ENCODE assay signal across 19 mouse cellular contexts in genomic region chr10:90151510-90151909, GRCm38 (mm10).
DNase-seq lines count a peak whose midpoint lies in the region; ATAC-seq and TF ChIP-seq lines count a peak whose summit lies in the region.
"Had no signal": no experiment of that assay in that cellular context is flagged by ENCODE, and none has a peak within 500 bp of the region (broad histone marks: within the 10 kb centered on the region; RNA-seq: fewer than 3 reads in every experiment).

No protein-coding gene starts in this region.

- H3K4me1 ChIP-seq in embryonic facial prominence, embryonic 11.5 days (ENCODE audit: control insufficient read depth, insufficient read depth, low read length), result no peaks in the 10 kb centered on the region
- no peaks in the 10 kb centered on the region for H3K4me1 ChIP-seq in embryonic facial prominence, embryonic 10.5 days
- H3K4me1 ChIP-seq in intestine, postnatal 0 days (replicated peaks; ENCODE audit: control insufficient read depth, insufficient read depth, low read length), result no peaks in the 10 kb centered on the region
- no peaks in the 10 kb centered on the region for H3K4me1 ChIP-seq in intestine, embryonic 15.5 days (replicated peaks)
- no peaks in the 10 kb centered on the region for H3K4me1 ChIP-seq in midbrain, postnatal 0 days (ENCODE audit: insufficient read depth, low read length)
- no peaks in the 10 kb centered on the region for H3K4me1 ChIP-seq in midbrain, embryonic 11.5 days (ENCODE audit: control insufficient read depth, insufficient read depth, low read length)
- H3K4me1 ChIP-seq: heart, embryonic 10.5 days; hindbrain, embryonic 10.5 days; neural tube, embryonic 12.5 days had no signal

- no peak overlapping the region for H3K4me3 ChIP-seq in embryonic facial prominence, embryonic 11.5 days (ENCODE audit: low read depth, low read length)
- no peak overlapping the region for H3K4me3 ChIP-seq in embryonic facial prominence, embryonic 10.5 days
- H3K4me3 ChIP-seq in intestine, postnatal 0 days (ENCODE audit: low read depth, low read length), result no peak overlapping the region
- H3K4me3 ChIP-seq in intestine, embryonic 15.5 days (replicated peaks), result no peak overlapping the region
- no peak overlapping the region for H3K4me3 ChIP-seq in midbrain, postnatal 0 days (ENCODE audit: low read depth, low read length)
- H3K4me3 ChIP-seq in midbrain, embryonic 11.5 days (ENCODE audit: low read depth, low read length), result no peak overlapping the region
- H3K4me3 ChIP-seq: heart, embryonic 10.5 days; hindbrain, embryonic 10.5 days; neural tube, embryonic 12.5 days had no signal

- no peak overlapping the region for H3K9ac ChIP-seq in embryonic facial prominence, embryonic 11.5 days (replicated peaks; ENCODE audit: low read length)
- H3K9ac ChIP-seq in intestine, postnatal 0 days (ENCODE audit: low read depth, low read length), result no peak overlapping the region
- H3K9ac ChIP-seq in intestine, embryonic 15.5 days, result no peak overlapping the region
- no peak overlapping the region for H3K9ac ChIP-seq in midbrain, postnatal 0 days (replicated peaks; ENCODE audit: low read length, poor library complexity, severe bottlenecking)
- H3K9ac ChIP-seq in midbrain, embryonic 11.5 days (ENCODE audit: low read length), result no peak overlapping the region
- H3K9ac ChIP-seq: neural tube, embryonic 12.5 days had no signal

- no peaks in the 10 kb centered on the region for H3K9me3 ChIP-seq in embryonic facial prominence, embryonic 11.5 days (replicated peaks; ENCODE audit: control insufficient read depth, low read length)
- H3K9me3 ChIP-seq in embryonic facial prominence, embryonic 10.5 days, result no peaks in the 10 kb centered on the region
- no peaks in the 10 kb centered on the region for H3K9me3 ChIP-seq in intestine, postnatal 0 days (ENCODE audit: control insufficient read depth)
- no peaks in the 10 kb centered on the region for H3K9me3 ChIP-seq in intestine, embryonic 15.5 days
- H3K9me3 ChIP-seq in midbrain, postnatal 0 days (ENCODE audit: low read length), result peaks cover 4% of the 10 kb centered on the region; the same call in 1 of the 2 replicates
- no peaks in the 10 kb centered on the region for H3K9me3 ChIP-seq in midbrain, embryonic 11.5 days (ENCODE audit: control insufficient read depth, low read length)
- H3K9me3 ChIP-seq: heart, embryonic 10.5 days had no signal

- H3K4me2 ChIP-seq in embryonic facial prominence, embryonic 11.5 days (ENCODE audit: low read depth, low read length), result no peak overlapping the region
- H3K4me2 ChIP-seq in intestine, postnatal 0 days (replicated peaks; ENCODE audit: low read depth), result no peak overlapping the region
- H3K4me2 ChIP-seq in intestine, embryonic 15.5 days (replicated peaks), result no peak overlapping the region
- H3K4me2 ChIP-seq in midbrain, postnatal 0 days (ENCODE audit: low read depth, low read length, poor library complexity, severe bottlenecking), result no peak overlapping the region
- H3K4me2 ChIP-seq in midbrain, embryonic 11.5 days, result no peak overlapping the region
- H3K4me2 ChIP-seq: liver, embryonic 11.5 days; neural tube, embryonic 12.5 days had no signal

- DNase-seq in embryonic facial prominence, embryonic 11.5 days (ENCODE audit: low spot score), result peak; percentile 8
- no peak for DNase-seq in embryonic facial prominence, embryonic 10.5 days (ENCODE audit: low spot score)
- peak; percentile 51 for DNase-seq in midbrain, postnatal 0 days (ENCODE audit: low spot score)
- DNase-seq in midbrain, embryonic 11.5 days (ENCODE audit: low spot score, missing footprints), result no peak
- DNase-seq in cerebellum, adult 11 months, result no peak
- no peak for DNase-seq in cerebellum, adult 9-10 months
- DNase-seq: gastrocnemius, postnatal 36 days; layer of hippocampus, adult 9-11 months; lung, adult 2 months; lung, postnatal 4 days; right cerebral cortex, postnatal 14 days; thymus, adult 18-20 months; thymus, postnatal 4 days had no signal

- ATAC-seq in embryonic facial prominence, embryonic 11.5 days (replicated peaks; ENCODE audit: insufficient number of reproducible peaks, low FRiP score, low TSS enrichment, low read depth), result no peak
- ATAC-seq in intestine, postnatal 0 days, result no peak
- no peak for ATAC-seq in intestine, embryonic 15.5 days
- ATAC-seq in midbrain, postnatal 0 days (ENCODE audit: low FRiP score), result no peak
- no peak for ATAC-seq in midbrain, embryonic 11.5 days (ENCODE audit: low FRiP score)

- no peaks in the 10 kb centered on the region for H3K36me3 ChIP-seq in embryonic facial prominence, embryonic 11.5 days (replicated peaks; ENCODE audit: control insufficient read depth, insufficient read depth, low read depth, low read length)
- no peaks in the 10 kb centered on the region for H3K36me3 ChIP-seq in embryonic facial prominence, embryonic 10.5 days (replicated peaks)
- no peaks in the 10 kb centered on the region for H3K36me3 ChIP-seq in intestine, postnatal 0 days (ENCODE audit: control insufficient read depth, insufficient read depth)
- no peaks in the 10 kb centered on the region for H3K36me3 ChIP-seq in intestine, embryonic 15.5 days
- H3K36me3 ChIP-seq in midbrain, postnatal 0 days (ENCODE audit: insufficient read depth, low read length), result no peaks in the 10 kb centered on the region
- H3K36me3 ChIP-seq in midbrain, embryonic 11.5 days (ENCODE audit: control insufficient read depth, insufficient read depth, low read length), result no peaks in the 10 kb centered on the region
- H3K36me3 ChIP-seq: heart, embryonic 10.5 days; hindbrain, embryonic 10.5 days; neural tube, embryonic 12.5 days had no signal

- H3K27me3 ChIP-seq in embryonic facial prominence, embryonic 11.5 days (ENCODE audit: control insufficient read depth, insufficient read depth, low read length), result no peaks in the 10 kb centered on the region
- H3K27me3 ChIP-seq in embryonic facial prominence, embryonic 10.5 days (replicated peaks; ENCODE audit: low read depth, poor library complexity, severe bottlenecking), result no peaks in the 10 kb centered on the region
- H3K27me3 ChIP-seq in intestine, postnatal 0 days (replicated peaks; ENCODE audit: control insufficient read depth, insufficient read depth, low read length), result no peaks in the 10 kb centered on the region
- no peaks in the 10 kb centered on the region for H3K27me3 ChIP-seq in intestine, embryonic 15.5 days (replicated peaks)
- no peaks in the 10 kb centered on the region for H3K27me3 ChIP-seq in midbrain, postnatal 0 days (ENCODE audit: insufficient read depth, low read length)
- H3K27me3 ChIP-seq in midbrain, embryonic 11.5 days (ENCODE audit: control insufficient read depth, insufficient read depth, low read length), result no peaks in the 10 kb centered on the region
- H3K27me3 ChIP-seq: neural tube, embryonic 12.5 days had no signal

- H3K27ac ChIP-seq in embryonic facial prominence, embryonic 11.5 days (replicated peaks; ENCODE audit: low read depth, low read length), result no peak overlapping the region
- no peak overlapping the region for H3K27ac ChIP-seq in embryonic facial prominence, embryonic 10.5 days (replicated peaks)
- H3K27ac ChIP-seq in intestine, postnatal 0 days (ENCODE audit: low read depth, low read length), result no peak overlapping the region
- H3K27ac ChIP-seq in intestine, embryonic 15.5 days, result no peak overlapping the region
- no peak overlapping the region for H3K27ac ChIP-seq in midbrain, postnatal 0 days (ENCODE audit: low read depth, low read length)
- H3K27ac ChIP-seq in midbrain, embryonic 11.5 days (ENCODE audit: low read depth, low read length), result no peak overlapping the region
- H3K27ac ChIP-seq: heart, embryonic 10.5 days; hindbrain, embryonic 10.5 days; neural tube, embryonic 12.5 days had no signal

- TF ChIP-seq CTCF in intestine, postnatal 0 days (IDR thresholded peaks at IDR 0.05; ENCODE audit: low read depth), result peak; percentile 43
- peak; percentile 70 for TF ChIP-seq CTCF in midbrain, postnatal 0 days (IDR thresholded peaks at IDR 0.05)

Comparison
In these comparisons a context has a peak if more than half of its experiments do, and no peak if none do; other contexts are left out.
1. DNase-seq: peak in embryonic facial prominence, embryonic 11.5 days (single experiment) and midbrain, postnatal 0 days (single experiment); none in embryonic facial prominence, embryonic 10.5 days (single experiment), midbrain, embryonic 11.5 days (single experiment), cerebellum, adult 11 months (single experiment) and cerebellum, adult 9-10 months (single experiment).